15 mouse cellular contexts compared by ENCODE assay signal in the genomic region with DNA sequence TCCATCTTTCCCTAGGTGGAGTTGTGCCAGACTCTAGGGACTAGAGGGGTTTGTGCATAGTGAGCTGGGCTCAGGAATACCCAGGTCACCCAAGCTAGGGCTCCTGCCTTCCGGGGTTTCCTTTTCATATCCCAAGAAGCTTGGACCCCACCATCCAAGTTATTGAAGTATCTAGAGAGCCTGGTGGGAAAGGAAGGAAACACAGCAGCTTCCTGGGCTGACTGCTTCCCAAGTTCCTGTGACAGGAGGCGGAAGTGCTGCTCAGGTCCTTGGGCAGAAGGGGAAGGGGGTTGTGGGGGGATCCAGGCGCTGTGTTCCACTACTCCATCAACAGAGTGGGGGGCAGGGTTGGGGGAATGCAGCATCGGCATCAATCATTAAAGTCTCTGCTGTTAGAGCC. TPM values are rescaled to one million over a fixed set of nuclear protein-coding genes. Genes with fewer than 3 reads are reported as not detected.
DNase-seq lines count a peak whose midpoint lies in the region; ATAC-seq lines count a peak whose summit lies in the region.
"Had no signal": no experiment of that assay in that cellular context is flagged by ENCODE, and none has a peak within 500 bp of the region (broad histone marks: within the 10 kb centered on the region; RNA-seq: fewer than 3 reads in every experiment).

No protein-coding gene starts in this region.

- intact Hi-C loops in heart, postnatal 10 days (cut with DNase I): loop anchor here (5.0 kb wide), 1 partner anchor 125 kb away; a partner anchor contains a TSS

- peak overlapping the region; percentile 39 for H3K4me2 ChIP-seq in kidney, embryonic 16.5 days (replicated peaks; ENCODE audit: low read depth, low read length)
- no peak overlapping the region for H3K4me2 ChIP-seq in embryonic facial prominence, embryonic 11.5 days (ENCODE audit: low read depth, low read length)
- H3K4me2 ChIP-seq in limb, embryonic 13.5 days (replicated peaks): peak overlapping the region; percentile 21; the same call in 1 of the 2 replicates
- H3K4me2 ChIP-seq: forebrain, embryonic 13.5 days had no signal

- no peaks in the 10 kb centered on the region for H3K36me3 ChIP-seq in kidney, embryonic 16.5 days (ENCODE audit: insufficient read depth, low read length)
- H3K36me3 ChIP-seq in embryonic facial prominence, embryonic 11.5 days (replicated peaks; ENCODE audit: control insufficient read depth, insufficient read depth, low read depth, low read length): no peaks in the 10 kb centered on the region
- no peaks in the 10 kb centered on the region for H3K36me3 ChIP-seq in limb, embryonic 13.5 days

- peak overlapping the region; percentile 27; the same call in 1 of the 2 replicates for H3K27ac ChIP-seq in kidney, embryonic 16.5 days (ENCODE audit: low read length)
- no peak overlapping the region for H3K27ac ChIP-seq in embryonic facial prominence, embryonic 11.5 days (replicated peaks; ENCODE audit: low read depth, low read length)
- 0 out of 2 replicates have a peak overlapping the region, but pooled peaks have one; percentile 15 for H3K27ac ChIP-seq in limb, embryonic 13.5 days
- H3K27ac ChIP-seq: forebrain, embryonic 13.5 days; liver, embryonic 14.5 days had no signal

- no peak for ATAC-seq in kidney, embryonic 16.5 days (ENCODE audit: low FRiP score, low TSS enrichment)
- no peak for ATAC-seq in embryonic facial prominence, embryonic 11.5 days (replicated peaks; ENCODE audit: insufficient number of reproducible peaks, low FRiP score, low TSS enrichment, low read depth)
- ATAC-seq in limb, embryonic 13.5 days (ENCODE audit: low FRiP score, low read depth): no peak
- no peak for ATAC-seq in erythroblast, adult 5-6 weeks (replicated peaks; ENCODE audit: low FRiP score, poor library complexity, severe bottlenecking)
- ATAC-seq: forebrain, embryonic 13.5 days had no signal

- no peaks in the 10 kb centered on the region for H3K9me3 ChIP-seq in kidney, embryonic 16.5 days (ENCODE audit: low read length)
- no peaks in the 10 kb centered on the region for H3K9me3 ChIP-seq in embryonic facial prominence, embryonic 11.5 days (replicated peaks; ENCODE audit: control insufficient read depth, low read length)
- H3K9me3 ChIP-seq in limb, embryonic 13.5 days: no peaks in the 10 kb centered on the region
- H3K9me3 ChIP-seq: forebrain, embryonic 13.5 days had no signal

- peak overlapping the region; percentile 40; the same call in 1 of the 2 replicates for H3K9ac ChIP-seq in kidney, embryonic 16.5 days (replicated peaks; ENCODE audit: low read length)
- peak overlapping the region; percentile 9; the same call in 1 of the 2 replicates for H3K9ac ChIP-seq in embryonic facial prominence, embryonic 11.5 days (replicated peaks; ENCODE audit: low read length)
- H3K9ac ChIP-seq in limb, embryonic 13.5 days: no peak overlapping the region
- H3K9ac ChIP-seq: forebrain, embryonic 13.5 days; liver, embryonic 14.5 days had no signal

- peaks cover 28% of the 10 kb centered on the region for H3K4me1 ChIP-seq in kidney, embryonic 16.5 days (ENCODE audit: insufficient read depth, low read length)
- no peaks in the 10 kb centered on the region for H3K4me1 ChIP-seq in embryonic facial prominence, embryonic 11.5 days (ENCODE audit: control insufficient read depth, insufficient read depth, low read length)
- H3K4me1 ChIP-seq in limb, embryonic 13.5 days: peaks cover 40% of the 10 kb centered on the region

- DNase-seq in heart, adult 11 months: peak; percentile 96
- DNase-seq in heart, postnatal 10 days: no peak
- DNase-seq in kidney, postnatal 4 days: no peak
- no peak for DNase-seq in embryonic facial prominence, embryonic 11.5 days (ENCODE audit: low spot score)
- no peak for DNase-seq in frontal cortex, postnatal 14 days (ENCODE audit: low spot score in 2 of 2)
- DNase-seq: cerebellum, adult 8-10 months; gastrocnemius, postnatal 14 days; kidney, adult 11 months; thymus, postnatal 14 days had no signal

- peak overlapping the region; percentile 27 for H3K4me3 ChIP-seq in kidney, embryonic 16.5 days (ENCODE audit: low read length)
- no peak overlapping the region for H3K4me3 ChIP-seq in embryonic facial prominence, embryonic 11.5 days (ENCODE audit: low read depth, low read length)
- no peak overlapping the region for H3K4me3 ChIP-seq in limb, embryonic 13.5 days
- H3K4me3 ChIP-seq: forebrain, embryonic 13.5 days had no signal

- WGBS in kidney, embryonic 16.5 days: 70% methylated on average over 4 of the region's 4 CpGs
- 65% methylated on average over 4 of the region's 4 CpGs for WGBS in embryonic facial prominence, embryonic 11.5 days
- WGBS in limb, embryonic 13.5 days: 69% methylated on average over 4 of the region's 4 CpGs

- H3K27me3 ChIP-seq in kidney, embryonic 16.5 days (ENCODE audit: insufficient read depth, low read length): no peaks in the 10 kb centered on the region
- H3K27me3 ChIP-seq in embryonic facial prominence, embryonic 11.5 days (ENCODE audit: control insufficient read depth, insufficient read depth, low read length): no peaks in the 10 kb centered on the region
- no peaks in the 10 kb centered on the region for H3K27me3 ChIP-seq in limb, embryonic 13.5 days
- H3K27me3 ChIP-seq: forebrain, embryonic 13.5 days had no signal

RNA-seq across cellular contexts. Expression of a gene that starts 1.9 kb away (rescaled TPM):
- total RNA-seq in heart, postnatal 10 days (2021): 10 to 100 TPM; 43.8 to 50.9 TPM
- polyA plus RNA-seq in kidney, embryonic 16.5 days (2015; fragmentation: Nextera tagmentation; extraction: Ambion mirVana): 19.0 and 20.9 TPM in 2 replicates
- polyA plus RNA-seq in embryonic facial prominence, embryonic 11.5 days (2014; fragmentation: Nextera tagmentation; extraction: Ambion mirVana): 5.4 and 5.8 TPM in 2 replicates
- 8.6 and 8.8 TPM in 2 replicates for polyA plus RNA-seq in limb, embryonic 13.5 days (2015; fragmentation: Nextera tagmentation; extraction: Ambion mirVana)
- total RNA-seq in erythroblast, adult 5-6 weeks (2015; ENCODE audit: low replicate concordance): not detected in 2 replicates
- not detected in 2 replicates for total RNA-seq in erythroblast, adult 5-6 weeks (2017; ENCODE audit: low replicate concordance)

RNA-seq across cellular contexts. Expression of a gene that starts 2.5 kb away (rescaled TPM):
- 1 to 10 TPM; 3.4 to 3.7 TPM for total RNA-seq in heart, postnatal 10 days (2021)
- 7.0 and 9.0 TPM in 2 replicates for polyA plus RNA-seq in kidney, embryonic 16.5 days (2015; fragmentation: Nextera tagmentation; extraction: Ambion mirVana)
- polyA plus RNA-seq in embryonic facial prominence, embryonic 11.5 days (2014; fragmentation: Nextera tagmentation; extraction: Ambion mirVana): 50.6 and 76.6 TPM in 2 replicates
- polyA plus RNA-seq in limb, embryonic 13.5 days (2015; fragmentation: Nextera tagmentation; extraction: Ambion mirVana): 3.6 and 3.7 TPM in 2 replicates
- total RNA-seq in erythroblast, adult 5-6 weeks (2015; ENCODE audit: low replicate concordance): not detected in 2 replicates
- total RNA-seq in erythroblast, adult 5-6 weeks (2017; ENCODE audit: low replicate concordance): not detected in 2 replicates

RNA-seq across cellular contexts. Expression of a gene that starts 21.9 kb away (rescaled TPM):
- not detected for total RNA-seq in heart, postnatal 10 days (2021)
- 0.86 and 1.1 TPM in 2 replicates for polyA plus RNA-seq in kidney, embryonic 16.5 days (2015; fragmentation: Nextera tagmentation; extraction: Ambion mirVana)
- not detected in 2 replicates for polyA plus RNA-seq in embryonic facial prominence, embryonic 11.5 days (2014; fragmentation: Nextera tagmentation; extraction: Ambion mirVana)
- polyA plus RNA-seq in limb, embryonic 13.5 days (2015; fragmentation: Nextera tagmentation; extraction: Ambion mirVana): 1.6 and 2.8 TPM in 2 replicates
- not detected in 2 replicates for total RNA-seq in erythroblast, adult 5-6 weeks (2015; ENCODE audit: low replicate concordance)
- not detected in 2 replicates for total RNA-seq in erythroblast, adult 5-6 weeks (2017; ENCODE audit: low replicate concordance)
- polyA plus RNA-seq: forebrain, embryonic 13.5 days; neural tube, embryonic 11.5 days had no signal
